Mouse (Mus musculus) CH12.LX (cell line): ENCODE data around the gene Smim26. TPM values are rescaled to one million over a fixed set of nuclear protein-coding genes. Genes with fewer than 3 reads are reported as not detected.

ENCODE experiments used
- DNase-seq: peaks from one replicate; pipeline ENCODE4 v3.0.0-alpha.2; 2013; ENCODE audit errors: extremely low read depth
- H3K27ac ChIP-seq: 2 replicates; pipeline ENCODE4 v1.5.1; 2012; ENCODE audit warnings: low read depth, mild to moderate bottlenecking, control low read depth, moderate library complexity; ENCODE audit not compliant: insufficient read depth
- H3K27me3 ChIP-seq: replicated peaks from 2 replicates; pipeline ENCODE3; 2012; ENCODE audit warnings: inconsistent platforms
- H3K36me3 ChIP-seq, 2 experiments: replicated peaks in 1 of 2; 2 replicates each; pipeline versions ENCODE3 to v1.6.1; 2012; ENCODE audit warnings: inconsistent platforms in 1 of 2, low read length in 1 of 2, mild to moderate bottlenecking in 1 of 2, mixed read lengths in 1 of 2, moderate library complexity in 1 of 2; ENCODE audit not compliant: control insufficient read depth in 1 of 2, insufficient read depth in 1 of 2
- H3K4me1 ChIP-seq, 2 experiments: 2 replicates each; pipeline ENCODE4 v1.6.1; 2012; ENCODE audit warnings: inconsistent platforms in 1 of 2, moderate library complexity in 1 of 2; ENCODE audit not compliant: insufficient read depth in 2 of 2, control insufficient read depth in 1 of 2
- H3K4me2 ChIP-seq: 2 replicates; pipeline ENCODE4 v1.6.1; 2012; ENCODE audit warnings: low read depth, mild to moderate bottlenecking, control low read depth; ENCODE audit not compliant: poor library complexity, insufficient read depth, severe bottlenecking
- H3K4me3 ChIP-seq, 3 experiments: fragments of 150-350 bp in 1 of 3; sonication (generic) in 1 of 3; replicated peaks in 1 of 3; 2 replicates each; pipeline versions ENCODE3 to v1.5.1; 2011 to 2012; ENCODE audit warnings: low read depth in 2 of 3, low read length in 2 of 3, mild to moderate bottlenecking in 2 of 3, moderate library complexity in 2 of 3, control low read depth in 1 of 3, improper control_type of control experiment in 1 of 3, inconsistent platforms in 1 of 3, mixed read lengths in 1 of 3; ENCODE audit not compliant: poor library complexity in 1 of 3
- H3K79me2 ChIP-seq: replicated peaks from 2 replicates; pipeline ENCODE4 v1.6.1; 2012; ENCODE audit warnings: mild to moderate bottlenecking, moderate library complexity; ENCODE audit not compliant: control insufficient read depth, poor library complexity, insufficient read depth, severe bottlenecking; ENCODE audit errors: extremely low read depth
- H3K9ac ChIP-seq: 2 replicates; pipeline ENCODE4 v1.6.1; 2012; ENCODE audit warnings: low read depth, mild to moderate bottlenecking, control low read depth, moderate library complexity; ENCODE audit not compliant: insufficient read depth
- H3K9me3 ChIP-seq: replicated peaks from 2 replicates; pipeline ENCODE3; 2012; ENCODE audit warnings: low read length, inconsistent platforms, mixed read lengths
- CHD2 ChIP-seq: IDR thresholded peaks from 2 replicates; pipeline ENCODE4 v1.6.1; 2011; ENCODE audit warnings: low read length, improper control_type of control experiment
- ETS1 ChIP-seq: conservative IDR thresholded peaks from 2 replicates; pipeline ENCODE4 v1.6.1; 2012; ENCODE audit warnings: low read depth, mild to moderate bottlenecking, inconsistent platforms, low read length, improper control_type of control experiment, moderate library complexity
- GABPA ChIP-seq: IDR thresholded peaks from 2 replicates; pipeline ENCODE4 v1.6.1; 2012; ENCODE audit warnings: low read depth, low read length, improper control_type of control experiment, inconsistent platforms; ENCODE audit not compliant: insufficient replicate concordance
- JUN ChIP-seq: IDR thresholded peaks from 2 replicates; pipeline ENCODE4 v1.6.1; 2011; ENCODE audit warnings: low read depth, mild to moderate bottlenecking, low read length, improper control_type of control experiment, moderate library complexity; ENCODE audit not compliant: insufficient read depth
- JUND ChIP-seq: conservative IDR thresholded peaks from 2 replicates; pipeline ENCODE4 v1.6.1; 2011; ENCODE audit warnings: low read depth, low read length, improper control_type of control experiment
- MAZ ChIP-seq: IDR thresholded peaks from 2 replicates; pipeline ENCODE4 v1.6.1; 2012; ENCODE audit warnings: low read depth, mild to moderate bottlenecking, inconsistent platforms, low read length, improper control_type of control experiment, moderate library complexity
- MYC ChIP-seq: IDR thresholded peaks from 2 replicates; pipeline ENCODE4 v1.6.1; 2011; ENCODE audit warnings: low read depth, mild to moderate bottlenecking, improper control_type of control experiment, low read length
- NELFE ChIP-seq: IDR thresholded peaks from 2 replicates; pipeline ENCODE4 v1.6.1; 2011; ENCODE audit warnings: low read depth, low read length, improper control_type of control experiment
- NRF1 ChIP-seq: IDR thresholded peaks from 2 replicates; pipeline ENCODE4 v1.6.1; 2014; ENCODE audit warnings: low read depth, mild to moderate bottlenecking, inconsistent platforms, low read length, improper control_type of control experiment, moderate library complexity
- PAX5 ChIP-seq: IDR thresholded peaks from 2 replicates; pipeline ENCODE4 v1.6.1; 2012; ENCODE audit warnings: low read length, inconsistent platforms, mixed read lengths
- POLR2A ChIP-seq: IDR thresholded peaks from 2 replicates; pipeline ENCODE4 v1.6.1; 2011; ENCODE audit warnings: low read depth, mild to moderate bottlenecking, improper control_type of control experiment, low read length
- POLR2AphosphoS2 ChIP-seq: IDR thresholded peaks from 2 replicates; pipeline ENCODE4 v1.6.1; 2011; ENCODE audit warnings: low read depth, low read length, improper control_type of control experiment
- RCOR1 ChIP-seq: conservative IDR thresholded peaks from 2 replicates; pipeline ENCODE4 v1.6.1; 2012; ENCODE audit warnings: low read depth, mild to moderate bottlenecking, inconsistent platforms, low read length, improper control_type of control experiment
- TBP ChIP-seq: conservative IDR thresholded peaks from 2 replicates; pipeline ENCODE4 v1.6.1; 2011; ENCODE audit warnings: low read depth, low read length, improper control_type of control experiment
- USF1 ChIP-seq: IDR thresholded peaks from 2 replicates; pipeline ENCODE4 v1.6.1; 2014; ENCODE audit warnings: low read depth, mild to moderate bottlenecking, inconsistent platforms, low read length, improper control_type of control experiment
- ZKSCAN1 ChIP-seq: IDR thresholded peaks from 2 replicates; pipeline ENCODE4 v1.6.1; 2012; ENCODE audit warnings: low read depth, inconsistent platforms, low read length, improper control_type of control experiment, borderline replicate concordance
- ZNF384 ChIP-seq: IDR thresholded peaks from 2 replicates; pipeline ENCODE4 v1.6.1; 2012; ENCODE audit warnings: low read depth, low read length, improper control_type of control experiment, inconsistent platforms
- dilution Hi-C: fragments of 300-500 bp; cut with MboI; formaldehyde crosslinking; loops from 2 replicates; pipeline ENCODE4 v1.14.3; 2020; ENCODE audit warnings: low sequenced_read_pairs; ENCODE audit not compliant: extremely low pct_unique_long_range_greater_than_20kb, extremely low pct_ligation_motif_present
- in situ Hi-C: fragments of 300-500 bp; cut with MboI; formaldehyde crosslinking; loops from 3 replicates; pipeline ENCODE4 v1.14.3; 2019; ENCODE audit warnings: low sequenced_read_pairs, low pct_ligation_motif_present, low pct_unique_long_range_greater_than_20kb, mixed read lengths
- polyA plus RNA-seq: library from polyadenylated mRNA; unstranded; fragments of >175 nt; gene quantifications from 2 replicates; pipeline ENCODE4 v1.2.1, GENCODE M21; 2012; ENCODE audit warnings: low read depth; ENCODE audit not compliant: insufficient read length
- total RNA-seq, 2 experiments: library from RNA; depleted of rRNA; stranded (reverse); fragments of 300-350 nt in 1 of 2; fragments of >200 nt in 1 of 2; gene quantifications; 2 replicates each; pipeline ENCODE4 v1.2.3; 2012 to 2014

Smim26 gene
- total and polyA plus RNA-seq, 3 experiments, result 34.7 to 59.7 (median 35.0) TPM

GRCm38 (mm10) chr2:144635644-144636320, 41.9 kb downstream of the Smim26 start (continued):
- no peak for TF ChIP-seq CHD2
- TF ChIP-seq NELFE, result peak; percentile 33; the same call in 1 of the 2 replicates
- TF ChIP-seq RCOR1, result no peak
- TF ChIP-seq USF1, result no peak

- H3K4me3 ChIP-seq, result no peak overlapping the region
- H3K9me3 ChIP-seq, result no peaks in the 10 kb centered on the region
- H3K27me3 ChIP-seq, result no peaks in the 10 kb centered on the region
- no peak for DNase-seq
- dilution Hi-C loops, result no loop called here
- H3K4me1 ChIP-seq, result peaks cover 0 to 20% of the 10 kb centered on the region in 2 experiments; a peak in 3 of 4 replicates
- TF ChIP-seq MYC, result no peak
- H3K4me2 ChIP-seq, result no peak overlapping the region
- in situ Hi-C loops, result loop anchor here (25.0 kb wide), 1 partner anchor 225 kb away; no protein-coding TSS in a partner anchor
- H3K36me3 ChIP-seq, result peaks cover 3 to 47% of the 10 kb centered on the region in 2 experiments
- H3K9ac ChIP-seq, result no peak overlapping the region
- no peaks in the 10 kb centered on the region for H3K79me2 ChIP-seq
- no peak overlapping the region for H3K27ac ChIP-seq
These were observed 43.4 kb downstream of the Smim26 start for GRCm38 (mm10) chr2:144637204-144637603.

GRCm38 (mm10) chr2:144637671-144638395, 44.0 kb downstream of the Smim26 start:
- Histone ChIP-seq H3K9ac (no peak overlapping the region), H3K36me3 (peaks cover 3 to 40% of the 10 kb centered on the region in 2 experiments), H3K4me2 (no peak overlapping the region), H3K79me2 (no peaks in the 10 kb centered on the region), H3K9me3 (no peaks in the 10 kb centered on the region), H3K4me1 (peaks cover 0 to 25% of the 10 kb centered on the region in 2 experiments; a peak in 3 of 4 replicates), H3K4me3 (no peak overlapping the region), H3K27ac (no peak overlapping the region), H3K27me3 (no peaks in the 10 kb centered on the region)
- in situ Hi-C loops (loop anchor here (25.0 kb wide), 1 partner anchor 224 kb away; no protein-coding TSS in a partner anchor), dilution Hi-C loops (no loop called here)
- no peak for TF ChIP-seq JUND
- no peak for TF ChIP-seq MYC
- no peak for TF ChIP-seq ETS1
- no peak for TF ChIP-seq POLR2A
- no peak for TF ChIP-seq TBP
- TF ChIP-seq PAX5, result no peak
- TF ChIP-seq NRF1, result no peak
- TF ChIP-seq ZNF384, result no peak
- TF ChIP-seq CHD2, result no peak
- no peak for TF ChIP-seq POLR2AphosphoS2
- TF ChIP-seq JUN, result no peak
- no peak for TF ChIP-seq GABPA
- no peak for TF ChIP-seq RCOR1
- TF ChIP-seq MAZ, result no peak
- no peak for TF ChIP-seq ZKSCAN1
- DNase-seq, result no peak
